Mouse (Mus musculus) liver, adult (tissue): ENCODE measurements around the gene Smim20.

Source experiments
- GATA4 ChIP-seq: IDR thresholded peaks from 2 replicates; pipeline ENCODE4 v1.6.1; 2014; ENCODE audit warnings: mild to moderate bottlenecking, low read length; ENCODE audit not compliant: insufficient replicate concordance

Gene Smim20

DNA sequence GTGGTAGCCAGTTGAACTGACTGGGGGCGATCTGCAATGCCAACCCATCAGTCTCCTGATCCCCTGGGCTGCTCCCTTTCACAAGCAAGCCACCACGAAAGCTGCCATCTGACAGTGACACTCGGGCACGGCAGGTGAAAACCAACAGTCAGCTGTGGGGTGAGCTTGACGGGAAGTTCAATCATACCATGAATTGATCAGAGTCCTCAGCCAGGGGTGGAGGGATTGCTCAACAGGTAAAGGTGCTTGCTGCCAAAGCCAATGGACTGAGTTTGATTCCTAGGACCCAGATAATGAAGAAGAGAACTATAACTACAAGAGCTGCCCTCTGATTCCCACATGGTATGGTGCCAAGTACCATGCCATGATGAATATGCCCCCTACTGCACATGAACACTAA is 12.7 kb upstream of the Smim20 start:
- no peak for TF ChIP-seq GATA4

DNA sequence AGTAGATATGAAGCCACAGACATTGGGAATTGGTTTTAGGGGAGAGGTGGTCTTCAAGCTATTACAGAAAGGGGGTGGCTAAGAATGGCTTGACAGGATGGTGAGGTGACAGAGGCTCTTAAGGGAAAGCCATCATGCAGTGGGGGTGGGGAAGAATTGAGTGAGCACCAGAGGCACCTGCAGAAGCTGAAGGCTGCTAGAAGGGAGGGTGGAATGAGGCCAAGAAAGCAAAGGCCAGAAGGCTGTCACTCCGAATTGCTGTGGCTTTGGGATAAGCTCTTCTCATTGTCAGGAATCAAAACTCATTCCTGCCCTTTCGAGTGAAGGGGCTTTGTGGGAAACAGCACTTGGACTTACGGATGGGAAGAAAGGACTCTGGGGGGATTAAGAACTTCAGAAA is 12.1 kb upstream of the Smim20 start:
- TF ChIP-seq GATA4: no peak

GRCm38 (mm10) chr5:53258038-53258786 is 8.7 kb upstream of the Smim20 start:
- no peak for TF ChIP-seq GATA4

GRCm38 (mm10) chr5:53259894-53260293 is 7.0 kb upstream of the Smim20 start:
- no peak for TF ChIP-seq GATA4

DNA sequence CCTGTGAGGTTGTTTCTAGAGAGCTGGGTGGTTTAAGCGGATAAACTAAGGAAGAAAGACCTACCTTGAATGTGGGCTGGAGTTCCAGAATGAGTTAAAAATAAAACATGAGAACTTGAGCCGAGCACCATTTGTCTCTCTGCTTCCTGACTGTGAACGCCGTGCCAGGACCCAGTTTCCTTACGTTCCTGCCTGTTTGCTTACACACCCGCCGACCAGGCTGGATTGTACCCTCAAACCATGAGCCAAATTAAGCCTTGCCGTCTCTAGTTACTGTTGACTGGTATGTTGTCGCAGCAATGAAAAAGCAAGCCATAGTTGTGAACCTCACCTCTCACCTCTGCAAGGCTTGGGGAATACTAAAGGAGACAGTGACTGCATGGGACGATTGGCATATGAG is 4.9 kb upstream of the Smim20 start:
- TF ChIP-seq GATA4: no peak

DNA sequence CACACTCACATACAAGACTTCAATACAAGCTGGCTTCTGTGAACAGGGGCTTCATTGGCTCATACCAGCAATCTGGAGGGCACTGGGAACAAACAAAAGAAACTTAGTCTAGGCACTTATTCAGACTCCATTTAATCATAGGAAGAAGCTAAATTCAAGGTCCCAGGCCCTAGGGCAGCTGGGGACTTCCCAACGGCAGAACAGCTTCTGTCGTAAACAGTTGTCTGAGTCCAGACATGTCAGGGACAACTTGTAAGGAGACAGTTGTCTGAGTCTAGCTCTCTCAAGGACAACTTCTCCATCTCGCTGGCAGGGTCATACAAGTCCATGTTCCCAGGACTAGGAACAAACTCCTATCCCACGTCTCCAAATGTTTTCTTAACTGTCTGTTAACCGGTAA is 2.8 kb upstream of the Smim20 start:
- no peak for TF ChIP-seq GATA4

DNA sequence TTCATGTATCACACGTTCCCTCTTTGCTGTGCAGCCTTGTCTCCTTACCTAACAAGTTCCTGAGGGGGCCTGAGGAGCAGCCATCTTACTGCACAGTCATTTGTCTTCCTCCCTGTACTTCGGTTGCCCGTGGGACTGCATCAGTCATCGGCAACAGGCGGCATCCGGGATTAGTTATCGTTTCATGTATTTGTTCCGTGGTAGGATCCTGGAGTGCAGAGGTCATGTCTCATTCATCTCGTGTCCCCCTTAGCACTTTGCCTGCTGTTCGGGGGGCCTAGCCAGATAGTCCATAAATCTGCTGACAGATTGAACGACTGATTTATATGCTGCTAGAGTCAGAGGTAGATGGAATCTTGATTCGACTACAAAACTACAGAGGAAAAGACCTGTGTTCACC is 1.1 kb upstream of the Smim20 start:
- TF ChIP-seq GATA4: no peak

GRCm38 (mm10) chr5:53266181-53266580 is 702 bp upstream of the Smim20 start:
- TF ChIP-seq GATA4: no peak

- no peak for TF ChIP-seq GATA4
Measured at GRCm38 (mm10) chr5:53268095-53268692, 1.3 kb downstream of the Smim20 start.

- no peak for TF ChIP-seq GATA4
Measured at GRCm38 (mm10) chr5:53269799-53270198, 2.9 kb downstream of the Smim20 start.

DNA sequence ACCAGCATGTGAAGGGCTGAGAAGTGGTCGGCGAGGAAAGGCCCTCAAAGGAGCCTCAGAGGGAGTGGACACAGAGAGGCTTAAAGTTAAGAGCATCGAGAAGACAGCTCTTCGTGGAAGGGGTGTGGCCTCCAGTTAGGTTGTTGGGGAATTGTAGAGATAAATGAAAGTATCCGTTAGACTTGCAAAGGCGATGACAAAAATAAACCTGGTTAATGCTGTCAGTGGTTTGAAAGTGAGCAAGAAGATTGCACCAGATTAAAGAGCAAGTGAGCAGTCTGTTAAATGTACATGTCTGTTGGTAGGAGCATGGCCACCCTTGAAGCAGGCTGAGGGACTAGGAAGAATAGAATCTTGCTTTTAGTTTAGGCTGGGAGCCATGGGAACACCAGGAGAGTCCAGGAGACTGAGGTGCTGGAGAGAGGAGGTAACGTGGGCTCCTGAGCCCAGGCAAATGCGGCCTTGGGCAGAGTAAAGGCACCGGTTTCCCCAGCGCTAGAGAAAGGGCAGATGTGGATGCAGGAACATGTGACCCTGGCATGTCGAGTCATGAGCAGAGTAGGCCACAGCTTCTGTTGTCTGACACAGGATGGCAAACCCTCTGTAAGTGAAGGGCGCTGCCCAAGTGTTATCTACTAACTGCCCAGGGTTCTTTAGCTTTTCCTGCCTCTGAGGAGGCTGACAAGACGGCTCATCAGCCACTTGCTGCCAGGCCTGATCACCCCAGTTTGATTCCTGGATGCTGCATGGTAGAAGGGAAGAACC is 4.2 kb downstream of the Smim20 start:
- no peak for TF ChIP-seq GATA4

DNA sequence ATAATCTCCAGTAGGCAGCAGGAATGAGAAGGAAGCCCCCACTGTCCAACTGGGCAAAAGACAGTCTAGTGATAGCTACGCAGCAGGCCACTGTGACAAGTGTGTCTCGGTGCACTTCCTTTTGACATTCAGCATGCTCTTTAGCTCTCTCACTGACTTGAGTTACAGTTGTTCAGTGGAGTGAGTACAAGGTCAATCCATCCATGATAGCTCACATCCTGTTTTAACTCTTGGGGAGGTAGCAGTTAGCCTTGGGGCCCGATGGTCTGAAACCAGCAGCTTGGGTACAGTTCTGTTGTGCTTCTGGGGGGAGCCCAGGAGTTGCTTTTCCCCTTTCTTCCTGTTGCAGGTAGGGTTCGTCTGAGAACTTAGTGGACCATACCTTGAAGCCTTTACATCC is 5.7 kb downstream of the Smim20 start:
- TF ChIP-seq GATA4: no peak

DNA sequence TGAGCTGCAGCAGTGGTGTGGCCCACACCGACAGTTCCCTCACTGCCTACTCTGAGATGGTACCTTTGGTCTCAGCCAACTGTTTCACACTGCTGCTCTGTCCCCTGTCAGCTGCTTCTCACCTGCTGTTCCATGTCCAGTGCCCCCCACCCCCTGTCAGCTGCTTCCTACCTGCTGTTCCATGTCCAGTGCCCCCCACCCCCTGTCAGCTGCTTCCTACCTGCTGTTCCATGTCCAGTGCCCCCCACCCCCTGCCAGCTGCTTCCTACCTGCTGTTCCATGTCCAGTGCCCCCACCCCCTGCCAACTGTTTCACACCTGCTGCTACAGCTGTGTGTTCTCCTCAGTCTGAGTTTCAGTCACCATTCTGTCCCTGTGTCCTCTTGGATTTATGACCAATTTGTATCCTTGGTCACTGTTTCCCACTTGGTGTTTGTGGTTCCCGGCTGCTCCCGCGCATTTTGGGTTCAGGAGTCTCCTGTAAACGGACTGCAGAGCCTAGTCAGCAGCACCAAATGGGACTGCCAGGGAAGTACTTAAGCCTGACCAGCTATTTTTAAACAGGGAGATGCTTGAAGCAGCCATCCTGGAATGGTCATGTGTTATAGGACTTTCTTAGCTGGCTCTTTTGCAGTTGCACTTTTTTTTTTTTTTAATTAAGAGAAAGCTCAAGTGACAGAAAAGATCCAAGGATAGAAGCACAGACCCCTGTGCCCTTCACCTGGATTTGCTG is 7.0 kb downstream of the Smim20 start:
- TF ChIP-seq GATA4: no peak

GRCm38 (mm10) chr5:53274811-53275355 is 8.0 kb downstream of the Smim20 start:
- TF ChIP-seq GATA4: no peak

DNA sequence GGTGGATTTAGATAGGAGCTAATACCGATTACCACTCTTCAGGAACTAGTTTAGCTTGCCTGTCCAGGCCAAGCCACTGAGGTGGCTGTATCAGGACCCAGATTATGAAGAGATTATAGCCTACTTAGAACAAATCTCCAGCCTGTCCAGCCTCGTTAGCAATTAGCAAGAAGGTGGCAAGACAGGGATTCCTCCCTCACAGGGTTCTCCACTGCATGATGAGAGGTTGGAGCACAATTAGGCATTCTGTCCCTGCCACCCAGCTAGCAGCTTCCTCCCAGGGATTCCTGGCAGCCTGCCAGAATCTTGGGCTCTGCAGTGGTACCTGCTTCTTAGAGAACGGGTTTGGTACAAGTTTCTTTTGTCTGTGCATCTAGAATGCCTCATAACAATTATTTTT is 8.5 kb downstream of the Smim20 start:
- no peak for TF ChIP-seq GATA4
